Mouse (Mus musculus): ENCODE measurements around the gene Hnrnpul2.

- TF ChIP-seq TBP (conservative IDR thresholded peaks at IDR 0.05; ENCODE audit: low read depth, low read length) (peak; percentile 89), POLR2A (IDR thresholded peaks at IDR 0.05; ENCODE audit: low read depth, low read length) (peak; percentile 98), CTCF (conservative IDR thresholded peaks at IDR 0.05 in 1 of 2, IDR thresholded peaks at IDR 0.05 in 1 of 2; ENCODE audit: low read depth in 2 of 2, low read length in 2 of 2) (0 out of 4 replicates have a peak, but pooled peaks of 1 of the 2 experiments have one; percentile 10), CHD2 (IDR thresholded peaks at IDR 0.05; ENCODE audit: low read length) (no peak), CHD1 (IDR thresholded peaks at IDR 0.05; ENCODE audit: low read depth, low read length) (peak; percentile 35; the same call in 1 of the 2 replicates), GABPA (IDR thresholded peaks at IDR 0.05; ENCODE audit: insufficient replicate concordance, low read depth, low read length) (no peak), EP300 (IDR thresholded peaks at IDR 0.05; ENCODE audit: low read length) (no peak)
These were observed 45.5 kb upstream of the Hnrnpul2 start, which contains the start of gene Tmem179b for GRCm38 (mm10) chr19:8774086-8774835.

Data from CH12.LX (cell line).